Mouse (Mus musculus): Measurements from ENCODE around the gene Igf2bp2.

DNA sequence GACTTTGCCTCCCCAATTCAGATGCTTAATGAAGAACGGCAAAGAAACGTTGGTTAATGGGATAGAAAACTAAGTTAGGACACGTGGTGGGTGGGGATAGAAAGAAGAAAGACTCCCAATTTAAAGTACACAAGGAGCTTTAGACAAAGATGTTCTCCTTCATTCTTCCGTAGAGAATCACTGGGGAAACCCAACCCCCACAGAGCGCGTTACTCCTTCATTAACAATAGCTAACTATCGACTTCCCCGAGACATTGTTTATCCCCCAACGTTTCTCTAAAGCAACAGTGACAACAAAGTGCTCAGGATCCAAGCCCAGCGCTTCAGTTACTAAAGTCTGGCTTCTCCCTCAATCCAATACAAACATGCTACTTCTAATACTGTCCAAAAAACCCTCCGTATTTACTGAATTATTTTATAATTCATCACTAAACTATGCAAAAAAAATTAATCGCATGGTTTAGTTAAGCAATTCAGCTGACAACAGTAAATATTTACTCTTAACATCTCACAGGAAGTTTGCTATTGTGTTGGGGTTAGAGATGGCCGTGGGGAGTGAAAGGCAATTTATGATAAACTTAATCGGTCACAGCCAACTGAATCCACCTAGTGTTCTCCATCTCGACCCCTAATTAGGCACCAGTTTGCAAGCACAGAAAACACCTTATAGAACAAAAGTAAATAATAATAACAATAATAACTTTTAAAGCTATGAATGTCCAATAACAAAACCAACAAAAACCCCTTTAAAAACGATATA, 2.5 kb downstream of the Igf2bp2 start:
- TF ChIP-seq CTCF (IDR thresholded peaks at IDR 0.05; ENCODE audit: low read depth) (no peak), EP300 (IDR thresholded peaks at IDR 0.05; ENCODE audit: low read depth) (no peak)

Data from liver, postnatal 0 days (tissue).